ENCODE assay signal across 18 mouse cellular contexts in genomic region chr13:84276246-84276645, GRCm38 (mm10).
"Had no signal": no experiment of that assay in that cellular context is flagged by ENCODE, and none has a peak within 500 bp of the region (broad histone marks: within the 10 kb centered on the region; RNA-seq: fewer than 3 reads in every experiment).

No protein-coding gene starts in this region.

- DNase-seq: liver, embryonic 13.5 days; liver, postnatal 0 days; lung, adult 2 months; lung, postnatal 14 days; lung, postnatal 36 days; midbrain, embryonic 14.5 days; right cerebral cortex, postnatal 25 days; right cerebral cortex, postnatal 4 days; spleen, adult 18-20 months; thymus, adult 18-20 months; thymus, postnatal 14 days; thymus, postnatal 36 days had no signal

- H3K27me3 ChIP-seq: liver, embryonic 13.5 days; liver, embryonic 15.5 days; lung, embryonic 15.5 days; midbrain, embryonic 12.5 days; neural tube, embryonic 12.5 days had no signal

- H3K27ac ChIP-seq: liver, embryonic 13.5 days; liver, embryonic 15.5 days; lung, embryonic 15.5 days; macrophage; midbrain, embryonic 12.5 days; neural tube, embryonic 12.5 days had no signal

- H3K4me1 ChIP-seq: liver, embryonic 13.5 days; liver, embryonic 15.5 days; lung, embryonic 15.5 days; midbrain, embryonic 12.5 days; neural tube, embryonic 12.5 days had no signal

- H3K4me2 ChIP-seq: liver, embryonic 13.5 days; liver, embryonic 15.5 days; lung, embryonic 15.5 days; midbrain, embryonic 12.5 days; neural tube, embryonic 12.5 days had no signal

- H3K9me3 ChIP-seq: liver, embryonic 13.5 days; liver, embryonic 15.5 days; lung, embryonic 15.5 days; midbrain, embryonic 12.5 days; neural tube, embryonic 12.5 days had no signal

- H3K9ac ChIP-seq: liver, embryonic 13.5 days; liver, embryonic 15.5 days; liver, postnatal 0 days; lung, embryonic 15.5 days; midbrain, embryonic 12.5 days; neural tube, embryonic 12.5 days had no signal

- H3K4me3 ChIP-seq: liver, embryonic 13.5 days; liver, embryonic 15.5 days; lung, embryonic 15.5 days; midbrain, embryonic 12.5 days; neural tube, embryonic 12.5 days had no signal

- ATAC-seq: liver, postnatal 0 days; lung, postnatal 0 days had no signal
